Mouse (Mus musculus): ENCODE measurements around the gene Glyr1. TPM values are rescaled to one million over a fixed set of nuclear protein-coding genes. Genes with fewer than 3 reads are reported as not detected.

Gene Glyr1
- polyA plus RNA-seq (2014; fragmentation: Nextera tagmentation; extraction: Ambion mirVana), result 58.9 and 88.6 TPM in 2 replicates

- no peaks in the 10 kb centered on the region for H3K27me3 ChIP-seq (ENCODE audit: control insufficient read depth, insufficient read depth, low read length)
- ATAC-seq (replicated peaks; ENCODE audit: insufficient number of reproducible peaks, low FRiP score, low TSS enrichment), result peak; percentile 100
- H3K4me3 ChIP-seq (ENCODE audit: low read depth, low read length), result peak within 1 kb of the TSS; percentile 97
- H3K36me3 ChIP-seq (ENCODE audit: control insufficient read depth, insufficient read depth, low read length), result peaks cover 16% of the 10 kb centered on the region; the same call in 1 of the 2 replicates
- peaks cover 14% of the 10 kb centered on the region; the same call in 1 of the 2 replicates for H3K4me1 ChIP-seq (ENCODE audit: control insufficient read depth, insufficient read depth, low read length)
- no peaks in the 10 kb centered on the region for H3K9me3 ChIP-seq (replicated peaks; ENCODE audit: control insufficient read depth, low read length)
- peak within 1 kb of the TSS; percentile 96 for H3K4me2 ChIP-seq
- under 1% methylated on average over 56 of the region's 56 CpGs for WGBS (ENCODE audit: insufficient replicate concordance)
- peak within 1 kb of the TSS; percentile 97 for H3K27ac ChIP-seq (ENCODE audit: low read depth, low read length)
- peak within 1 kb of the TSS; percentile 94 for H3K9ac ChIP-seq (ENCODE audit: low read depth, low read length)
Observed at GRCm38 (mm10) chr16:5049774-5050234, at the start of gene Glyr1, which contains the start of gene Ubn1. Glyr1 (minus strand) TSS chr16:5049863. Ubn1 (plus strand) TSS chr16:5050057.

- no peaks in the 10 kb centered on the region for H3K27me3 ChIP-seq (ENCODE audit: control insufficient read depth, insufficient read depth, low read length)
- no peak overlapping the region for H3K9ac ChIP-seq (ENCODE audit: low read depth, low read length)
- no peak overlapping the region for H3K4me3 ChIP-seq (ENCODE audit: low read depth, low read length)
- no peak for ATAC-seq (replicated peaks; ENCODE audit: insufficient number of reproducible peaks, low FRiP score, low TSS enrichment)
- H3K4me2 ChIP-seq, result no peak overlapping the region
- H3K27ac ChIP-seq (ENCODE audit: low read depth, low read length), result no peak overlapping the region
- H3K4me1 ChIP-seq (ENCODE audit: control insufficient read depth, insufficient read depth, low read length), result no peaks in the 10 kb centered on the region
- H3K9me3 ChIP-seq (replicated peaks; ENCODE audit: control insufficient read depth, low read length), result no peaks in the 10 kb centered on the region
- WGBS (ENCODE audit: insufficient replicate concordance), result 73% methylated on average over 8 of the region's 8 CpGs
- no peaks in the 10 kb centered on the region for H3K36me3 ChIP-seq (ENCODE audit: control insufficient read depth, insufficient read depth, low read length)
Observed at GRCm38 (mm10) chr16:5096504-5096903, 46.8 kb upstream of the Glyr1 start.

- 80% methylated on average over 5 of the region's 5 CpGs for WGBS (ENCODE audit: insufficient replicate concordance)
- no peaks in the 10 kb centered on the region for H3K27me3 ChIP-seq (ENCODE audit: control insufficient read depth, insufficient read depth, low read length)
- H3K9ac ChIP-seq (ENCODE audit: low read depth, low read length), result no peak overlapping the region
- peaks cover 11% of the 10 kb centered on the region for H3K4me1 ChIP-seq (ENCODE audit: control insufficient read depth, insufficient read depth, low read length)
- no peak for ATAC-seq (replicated peaks; ENCODE audit: insufficient number of reproducible peaks, low FRiP score, low TSS enrichment)
- H3K27ac ChIP-seq (ENCODE audit: low read depth, low read length), result no peak overlapping the region
- no peak overlapping the region for H3K4me2 ChIP-seq
- H3K36me3 ChIP-seq (ENCODE audit: control insufficient read depth, insufficient read depth, low read length), result no peaks in the 10 kb centered on the region
- no peaks in the 10 kb centered on the region for H3K9me3 ChIP-seq (replicated peaks; ENCODE audit: control insufficient read depth, low read length)
- no peak overlapping the region for H3K4me3 ChIP-seq (ENCODE audit: low read depth, low read length)
Observed at GRCm38 (mm10) chr16:5093285-5093684, 43.6 kb upstream of the Glyr1 start.

- Histone ChIP-seq H3K27me3 (ENCODE audit: control insufficient read depth, insufficient read depth, low read length) (no peaks in the 10 kb centered on the region), H3K4me1 (ENCODE audit: control insufficient read depth, insufficient read depth, low read length) (peaks cover 11% of the 10 kb centered on the region), H3K4me2 (no peak overlapping the region; the same call in 1 of the 2 replicates), H3K36me3 (ENCODE audit: control insufficient read depth, insufficient read depth, low read length) (peaks cover 15% of the 10 kb centered on the region), H3K4me3 (ENCODE audit: low read depth, low read length) (no peak overlapping the region), H3K9ac (ENCODE audit: low read depth, low read length) (no peak overlapping the region; the same call in 1 of the 2 replicates), H3K9me3 (replicated peaks; ENCODE audit: control insufficient read depth, low read length) (no peaks in the 10 kb centered on the region), H3K27ac (ENCODE audit: low read depth, low read length) (no peak overlapping the region)
- WGBS (ENCODE audit: insufficient replicate concordance), result 50% methylated on average over 10 of the region's 10 CpGs
- ATAC-seq (replicated peaks; ENCODE audit: insufficient number of reproducible peaks, low FRiP score, low TSS enrichment), result no peak
Observed at GRCm38 (mm10) chr16:5089021-5089420, 39.4 kb upstream of the Glyr1 start.

- Histone ChIP-seq H3K27ac (ENCODE audit: low read depth, low read length) (no peak overlapping the region), H3K4me1 (ENCODE audit: control insufficient read depth, insufficient read depth, low read length) (peaks cover 11% of the 10 kb centered on the region), H3K4me3 (ENCODE audit: low read depth, low read length) (no peak overlapping the region), H3K4me2 (no peak overlapping the region), H3K9me3 (replicated peaks; ENCODE audit: control insufficient read depth, low read length) (no peaks in the 10 kb centered on the region), H3K9ac (ENCODE audit: low read depth, low read length) (no peak overlapping the region), H3K27me3 (ENCODE audit: control insufficient read depth, insufficient read depth, low read length) (no peaks in the 10 kb centered on the region), H3K36me3 (ENCODE audit: control insufficient read depth, insufficient read depth, low read length) (peaks cover 25% of the 10 kb centered on the region)
- 98% methylated on average over 2 of the region's 2 CpGs for WGBS (ENCODE audit: insufficient replicate concordance)
- ATAC-seq (replicated peaks; ENCODE audit: insufficient number of reproducible peaks, low FRiP score, low TSS enrichment), result no peak
Observed at GRCm38 (mm10) chr16:5086179-5086578, 36.5 kb upstream of the Glyr1 start.

- Histone ChIP-seq H3K27ac (ENCODE audit: low read depth, low read length) (no peak overlapping the region), H3K36me3 (ENCODE audit: control insufficient read depth, insufficient read depth, low read length) (peaks cover 25% of the 10 kb centered on the region), H3K4me3 (ENCODE audit: low read depth, low read length) (no peak overlapping the region), H3K27me3 (ENCODE audit: control insufficient read depth, insufficient read depth, low read length) (no peaks in the 10 kb centered on the region), H3K9ac (ENCODE audit: low read depth, low read length) (no peak overlapping the region), H3K4me2 (no peak overlapping the region), H3K9me3 (replicated peaks; ENCODE audit: control insufficient read depth, low read length) (no peaks in the 10 kb centered on the region), H3K4me1 (ENCODE audit: control insufficient read depth, insufficient read depth, low read length) (peaks cover 5% of the 10 kb centered on the region; the same call in 1 of the 2 replicates)
- no peak for ATAC-seq (replicated peaks; ENCODE audit: insufficient number of reproducible peaks, low FRiP score, low TSS enrichment)
- 87% methylated on average over 4 of the region's 4 CpGs for WGBS (ENCODE audit: insufficient replicate concordance)
Observed at GRCm38 (mm10) chr16:5085196-5085595, 35.5 kb upstream of the Glyr1 start.

- no peak overlapping the region for H3K4me3 ChIP-seq (ENCODE audit: low read depth, low read length)
- H3K4me1 ChIP-seq (ENCODE audit: control insufficient read depth, insufficient read depth, low read length), result no peaks in the 10 kb centered on the region
- peaks cover 45% of the 10 kb centered on the region for H3K36me3 ChIP-seq (ENCODE audit: control insufficient read depth, insufficient read depth, low read length)
- no peak overlapping the region for H3K27ac ChIP-seq (ENCODE audit: low read depth, low read length)
- 85% methylated on average over 5 of the region's 5 CpGs for WGBS (ENCODE audit: insufficient replicate concordance)
- no peaks in the 10 kb centered on the region for H3K9me3 ChIP-seq (replicated peaks; ENCODE audit: control insufficient read depth, low read length)
- no peaks in the 10 kb centered on the region for H3K27me3 ChIP-seq (ENCODE audit: control insufficient read depth, insufficient read depth, low read length)
- no peak overlapping the region for H3K4me2 ChIP-seq
- no peak overlapping the region for H3K9ac ChIP-seq (ENCODE audit: low read depth, low read length)
- no peak for ATAC-seq (replicated peaks; ENCODE audit: insufficient number of reproducible peaks, low FRiP score, low TSS enrichment)
Observed at GRCm38 (mm10) chr16:5074341-5074740, 24.7 kb upstream of the Glyr1 start.

GRCm38 (mm10) chr16:5071974-5072373 is 22.3 kb upstream of the Glyr1 start:
- H3K36me3 ChIP-seq (ENCODE audit: control insufficient read depth, insufficient read depth, low read length), result peaks cover 42% of the 10 kb centered on the region
- ATAC-seq (replicated peaks; ENCODE audit: insufficient number of reproducible peaks, low FRiP score, low TSS enrichment), result no peak

GRCm38 (mm10) chr16:5070321-5070720 is 20.7 kb upstream of the Glyr1 start:
- H3K4me3 ChIP-seq (ENCODE audit: low read depth, low read length), result no peak overlapping the region
- ATAC-seq (replicated peaks; ENCODE audit: insufficient number of reproducible peaks, low FRiP score, low TSS enrichment), result no peak
- 84% methylated on average over 3 of the region's 3 CpGs for WGBS (ENCODE audit: insufficient replicate concordance)
- no peak overlapping the region for H3K4me2 ChIP-seq
- H3K27me3 ChIP-seq (ENCODE audit: control insufficient read depth, insufficient read depth, low read length), result no peaks in the 10 kb centered on the region
- H3K36me3 ChIP-seq (ENCODE audit: control insufficient read depth, insufficient read depth, low read length), result peaks cover 37% of the 10 kb centered on the region
- H3K4me1 ChIP-seq (ENCODE audit: control insufficient read depth, insufficient read depth, low read length), result no peaks in the 10 kb centered on the region
- no peak overlapping the region for H3K27ac ChIP-seq (ENCODE audit: low read depth, low read length)
- H3K9ac ChIP-seq (ENCODE audit: low read depth, low read length), result no peak overlapping the region
- H3K9me3 ChIP-seq (replicated peaks; ENCODE audit: control insufficient read depth, low read length), result no peaks in the 10 kb centered on the region

More at GRCm38 (mm10) chr16:5071974-5072373, 22.3 kb upstream of the Glyr1 start:
- Histone ChIP-seq H3K9ac (ENCODE audit: low read depth, low read length) (no peak overlapping the region), H3K4me1 (ENCODE audit: control insufficient read depth, insufficient read depth, low read length) (no peaks in the 10 kb centered on the region), H3K4me2 (no peak overlapping the region), H3K27ac (ENCODE audit: low read depth, low read length) (no peak overlapping the region), H3K4me3 (ENCODE audit: low read depth, low read length) (no peak overlapping the region), H3K27me3 (ENCODE audit: control insufficient read depth, insufficient read depth, low read length) (no peaks in the 10 kb centered on the region), H3K9me3 (replicated peaks; ENCODE audit: control insufficient read depth, low read length) (no peaks in the 10 kb centered on the region)
- 85% methylated on average over 7 of the region's 7 CpGs for WGBS (ENCODE audit: insufficient replicate concordance)
